Mouse (Mus musculus) layer of hippocampus, adult 2 months (tissue): ENCODE measurements around the gene Capn15. TPM values are rescaled to one million over a fixed set of nuclear protein-coding genes. Genes with fewer than 3 reads are reported as not detected.

Experiments
- DNase-seq, 2 experiments: peaks; one replicate each; pipeline ENCODE4 v3.0.0; 2022; ENCODE audit warnings: low spot score in 2 of 2
- H3K27ac ChIP-seq: fragments of 200-600 bp; 2 replicates; pipeline ENCODE4 v1.8.1; 2022
- H3K4me3 ChIP-seq: fragments of 200-600 bp; 2 replicates; pipeline ENCODE4 v1.8.1; 2022; ENCODE audit warnings: mild to moderate bottlenecking
- CTCF ChIP-seq: fragments of 200-600 bp; conservative IDR thresholded peaks from 2 replicates; pipeline ENCODE4 v1.8.1; 2022; ENCODE audit warnings: antibody characterized with exemption, mild to moderate bottlenecking, moderate library complexity
- long read RNA-seq, 2 experiments: library from polyadenylated mRNA; stranded (forward); transcript quantifications; one replicate each; pipeline ENCODE4 v2.0.0; 2021; ENCODE audit warnings: borderline mapping rate in 2 of 2
- total RNA-seq, 2 experiments: library from RNA; stranded (reverse); gene quantifications; 2 replicates each; pipeline ENCODE4 v1.2.3; 2021

Capn15 gene
- 10 to 100 TPM; 53.6 to 58.8 TPM for total RNA-seq
- long read RNA-seq, experiment 1, full-length matches to known transcripts, result 14 of 44 reads
- long read RNA-seq, experiment 1, partial matches to known transcripts, result 16 of 44 reads
- long read RNA-seq, experiment 1, other reads (novel, unspliced or antisense), result 14 of 44 reads
- long read RNA-seq, experiment 2, full-length matches to known transcripts, result 14 of 51 reads
- long read RNA-seq, experiment 2, partial matches to known transcripts, result 12 of 51 reads
- long read RNA-seq, experiment 2, other reads (novel, unspliced or antisense), result 25 of 51 reads

- peak; percentile 95 to 97 for DNase-seq
- peak within 1 kb of the TSS; percentile 92 for H3K4me3 ChIP-seq
- H3K27ac ChIP-seq, result peak within 1 kb of the TSS; percentile 96
- TF ChIP-seq CTCF, result peak; percentile 25
Measured at GRCm38 (mm10) chr17:25985306-25986294, at the start of gene Capn15. Capn15 (minus strand) TSS chr17:25985796.

GRCm38 (mm10) chr17:26032037-26032436 lies 46.4 kb upstream of the Capn15 start:
- peak in 1 of 2 experiments; percentile 29 for DNase-seq
- no peak overlapping the region for H3K4me3 ChIP-seq
- TF ChIP-seq CTCF, result no peak
- H3K27ac ChIP-seq, result peak overlapping the region; percentile 78

- peak overlapping the region; percentile 78 for H3K27ac ChIP-seq
- H3K4me3 ChIP-seq, result no peak overlapping the region
- no peak for TF ChIP-seq CTCF
- DNase-seq, result no peak
Measured at GRCm38 (mm10) chr17:26031583-26031982, 46.0 kb upstream of the Capn15 start.

- no peak overlapping the region for H3K4me3 ChIP-seq
- TF ChIP-seq CTCF, result no peak
- no peak for DNase-seq
- H3K27ac ChIP-seq, result peak overlapping the region; percentile 12; the same call in 1 of the 2 replicates
Measured at GRCm38 (mm10) chr17:26028261-26028660, 42.7 kb upstream of the Capn15 start.

DNA sequence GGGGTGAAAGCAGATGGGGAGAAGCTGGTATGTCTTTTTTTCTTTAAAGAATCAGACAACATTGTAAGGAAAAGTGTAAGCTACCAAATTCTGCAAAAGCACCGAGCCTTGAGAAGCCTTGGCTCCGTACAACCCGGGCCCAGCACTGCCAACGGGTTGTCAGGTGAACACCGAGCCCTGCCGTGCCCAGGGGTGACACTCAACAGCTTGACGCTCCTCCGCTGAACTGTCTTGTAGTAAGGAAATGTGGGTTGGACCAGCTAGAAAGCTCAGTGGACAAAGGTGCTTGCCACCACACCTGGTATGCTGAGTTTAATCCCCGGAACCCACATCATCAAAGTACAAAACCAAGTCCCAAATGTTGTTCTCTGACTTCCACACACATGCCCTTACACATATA lies 39.1 kb upstream of the Capn15 start:
- TF ChIP-seq CTCF, result no peak
- no peak overlapping the region for H3K27ac ChIP-seq
- H3K4me3 ChIP-seq, result no peak overlapping the region
- no peak for DNase-seq

- no peak for TF ChIP-seq CTCF
- DNase-seq, result no peak
- Histone ChIP-seq H3K4me3 (no peak overlapping the region), H3K27ac (no peak overlapping the region)
Measured at GRCm38 (mm10) chr17:26023966-26024365, 38.4 kb upstream of the Capn15 start.

DNA sequence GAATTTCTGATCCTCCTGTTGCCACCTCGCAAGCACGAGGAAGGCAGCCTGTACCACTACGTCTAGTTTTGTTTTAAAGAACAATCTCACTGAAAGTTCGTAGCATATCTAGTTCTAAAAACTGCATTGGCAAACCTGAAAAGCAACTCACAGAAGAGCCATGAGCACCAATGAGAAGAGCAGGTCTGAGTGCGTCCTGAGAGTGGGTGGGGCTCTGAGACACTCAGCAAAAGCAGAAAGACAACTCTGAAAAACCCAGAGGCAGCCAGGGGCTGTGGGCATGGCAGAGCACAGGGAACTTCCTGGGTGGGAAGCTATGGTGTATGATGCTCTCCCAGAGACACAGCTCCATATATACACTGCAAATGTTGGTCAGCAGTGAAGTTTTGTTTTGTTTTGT lies 37.6 kb upstream of the Capn15 start:
- TF ChIP-seq CTCF, result no peak
- DNase-seq, result no peak
- Histone ChIP-seq H3K27ac (no peak overlapping the region), H3K4me3 (no peak overlapping the region)

GRCm38 (mm10) chr17:26021728-26022341 lies 36.2 kb upstream of the Capn15 start:
- Histone ChIP-seq H3K4me3 (no peak overlapping the region), H3K27ac (no peak overlapping the region)
- no peak for DNase-seq
- TF ChIP-seq CTCF, result no peak

DNA sequence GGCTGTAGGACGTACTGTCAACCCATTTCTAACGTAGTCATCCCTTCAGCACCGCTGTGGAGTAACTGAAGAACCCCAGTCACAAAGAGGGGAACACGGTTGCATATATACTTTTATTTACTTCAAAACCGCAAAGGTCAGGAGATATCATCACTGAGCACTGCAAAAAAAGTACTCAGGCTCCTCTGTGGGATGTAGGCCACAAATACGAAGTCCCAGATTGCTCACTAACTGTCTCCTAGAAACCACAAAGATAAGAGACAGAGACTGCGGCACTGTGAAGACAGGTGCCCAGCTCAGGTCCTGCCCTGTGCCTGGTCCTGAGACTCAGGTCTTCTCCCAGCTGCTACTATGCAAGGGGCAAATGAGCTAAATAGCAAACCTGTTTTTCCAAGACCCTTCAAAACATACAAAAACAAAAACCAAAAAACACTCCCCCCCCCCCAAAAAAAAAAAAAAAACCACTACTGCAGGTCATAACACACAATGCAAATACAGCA lies 35.3 kb upstream of the Capn15 start:
- DNase-seq, result no peak
- H3K27ac ChIP-seq, result no peak overlapping the region
- H3K4me3 ChIP-seq, result no peak overlapping the region
- no peak for TF ChIP-seq CTCF

- Histone ChIP-seq H3K27ac (peak overlapping the region; percentile 83), H3K4me3 (no peak overlapping the region)
- no peak for TF ChIP-seq CTCF
- DNase-seq, result no peak
Measured at GRCm38 (mm10) chr17:26018388-26018787, 32.8 kb upstream of the Capn15 start.

- no peak for DNase-seq
- Histone ChIP-seq H3K27ac (peak overlapping the region; percentile 83), H3K4me3 (no peak overlapping the region)
- no peak for TF ChIP-seq CTCF
Measured at GRCm38 (mm10) chr17:26017949-26018348, 32.4 kb upstream of the Capn15 start.

- no peak overlapping the region for H3K4me3 ChIP-seq
- peak; percentile 35 to 71 for DNase-seq
- no peak for TF ChIP-seq CTCF
- peak overlapping the region; percentile 83 for H3K27ac ChIP-seq
Measured at GRCm38 (mm10) chr17:26017021-26017420, 31.4 kb upstream of the Capn15 start.

DNA sequence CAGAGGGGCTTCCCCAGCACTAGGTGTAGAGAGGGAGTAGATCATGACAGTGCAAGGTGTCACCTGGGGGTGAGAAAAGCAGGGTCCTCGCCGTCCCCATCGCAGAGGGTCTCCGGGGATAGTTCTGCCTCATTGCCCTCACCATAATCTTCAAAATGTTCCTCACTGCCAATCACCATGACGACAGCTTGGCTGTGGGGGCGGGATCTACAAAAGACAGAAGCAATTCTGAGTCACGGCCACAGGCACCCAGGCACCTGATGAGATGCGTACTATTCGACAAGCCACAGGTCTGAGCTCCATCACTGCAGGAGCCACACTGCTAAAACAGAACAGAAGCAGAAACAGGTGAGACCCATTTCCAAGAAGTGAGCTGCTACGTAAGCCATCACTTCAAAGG lies 28.1 kb upstream of the Capn15 start:
- H3K4me3 ChIP-seq, result no peak overlapping the region
- no peak for TF ChIP-seq CTCF

More for the DNA sequence above, 28.1 kb upstream of the Capn15 start:
- H3K27ac ChIP-seq, result peak overlapping the region; percentile 87
- DNase-seq, result peak; percentile 75 to 79
